Mouse (Mus musculus): Measurements from ENCODE around the gene Gm38392. TPM values are rescaled to one million over a fixed set of nuclear protein-coding genes. Genes with fewer than 3 reads are reported as not detected.
A peak's percentile ranks its signal among the peaks of the same experiment; 100 is the strongest.

Gene Gm38392
- 0.64 and 1.0 TPM in 2 replicates for polyA plus RNA-seq (2015; fragmentation: Nextera tagmentation; extraction: Ambion mirVana)

- ATAC-seq (no peak), DNase-seq (no peak)
- Histone ChIP-seq H3K27ac (ENCODE audit: low read depth) (no peak within 1 kb of the TSS), H3K4me2 (ENCODE audit: low read depth, low read length) (no peak within 1 kb of the TSS), H3K9me3 (ENCODE audit: low read length) (no peaks in the 10 kb centered on the region), H3K27me3 (ENCODE audit: insufficient read depth, low read length) (no peaks in the 10 kb centered on the region), H3K36me3 (replicated peaks; ENCODE audit: insufficient read depth, low read length) (0 out of 2 replicates have a peak, but pooled peaks cover 2% of the 10 kb centered on the region), H3K4me3 (ENCODE audit: low read depth, low read length) (no peak within 1 kb of the TSS), H3K4me1 (ENCODE audit: insufficient read depth) (no peaks in the 10 kb centered on the region), H3K9ac (replicated peaks) (no peak within 1 kb of the TSS)
- TF ChIP-seq CTCF (IDR thresholded peaks at IDR 0.05; ENCODE audit: low read depth) (no peak), EP300 (IDR thresholded peaks at IDR 0.05; ENCODE audit: low read depth) (no peak)
- WGBS (ENCODE audit: insufficient replicate concordance): 94% methylated on average over 4 of the region's 4 CpGs
Measured at GRCm38 (mm10) chr3:88287110-88287509, at the start of gene Gm38392. TSS of gene Gm38392 (minus strand) at chr3:88287210.

GRCm38 (mm10) chr3:88336058-88337013 lies 49.3 kb upstream of the Gm38392 start, which contains the start of the genes Tmem79 and Smg5:
TSS of gene Tmem79 (minus strand) at chr3:88336148.
TSS of gene Smg5 (plus strand) at chr3:88336260.
- Histone ChIP-seq H3K4me3 (ENCODE audit: low read depth, low read length) (peak within 1 kb of the TSS; percentile 92), H3K27ac (ENCODE audit: low read depth) (peak within 1 kb of the TSS; percentile 98), H3K9ac (replicated peaks) (peak within 1 kb of the TSS; percentile 90), H3K4me2 (ENCODE audit: low read depth, low read length) (peak within 1 kb of the TSS; percentile 78), H3K36me3 (replicated peaks; ENCODE audit: insufficient read depth, low read length) (peaks cover 4% of the 10 kb centered on the region; the same call in 1 of the 2 replicates), H3K9me3 (ENCODE audit: low read length) (no peaks in the 10 kb centered on the region), H3K4me1 (ENCODE audit: insufficient read depth) (peaks cover 37% of the 10 kb centered on the region), H3K27me3 (ENCODE audit: insufficient read depth, low read length) (no peaks in the 10 kb centered on the region)
- peak; percentile 92 for ATAC-seq
- WGBS (ENCODE audit: insufficient replicate concordance): 1% methylated on average over 48 of the region's 66 CpGs
- TF ChIP-seq EP300 (IDR thresholded peaks at IDR 0.05; ENCODE audit: low read depth): peak; percentile 83
- TF ChIP-seq CTCF (IDR thresholded peaks at IDR 0.05; ENCODE audit: low read depth): no peak
- peak; percentile 96 for DNase-seq

- H3K4me3 ChIP-seq (ENCODE audit: low read depth, low read length): peak overlapping the region; percentile 92
- DNase-seq (no peak), ATAC-seq (peak; percentile 42)
- H3K36me3 ChIP-seq (replicated peaks; ENCODE audit: insufficient read depth, low read length): 0 out of 2 replicates have a peak, but pooled peaks cover under 1% of the 10 kb centered on the region
- peak overlapping the region; percentile 98 for H3K27ac ChIP-seq (ENCODE audit: low read depth)
- WGBS (ENCODE audit: insufficient replicate concordance): under 1% methylated on average over 27 of the region's 27 CpGs
- H3K9ac ChIP-seq (replicated peaks): peak overlapping the region; percentile 90
- H3K4me2 ChIP-seq (ENCODE audit: low read depth, low read length): peak overlapping the region; percentile 78
- H3K9me3 ChIP-seq (ENCODE audit: low read length): no peaks in the 10 kb centered on the region
- TF ChIP-seq EP300 (IDR thresholded peaks at IDR 0.05; ENCODE audit: low read depth) (no peak), CTCF (IDR thresholded peaks at IDR 0.05; ENCODE audit: low read depth) (no peak)
- H3K27me3 ChIP-seq (ENCODE audit: insufficient read depth, low read length): no peaks in the 10 kb centered on the region
- H3K4me1 ChIP-seq (ENCODE audit: insufficient read depth): peaks cover 37% of the 10 kb centered on the region
Measured at GRCm38 (mm10) chr3:88335436-88336053, 48.5 kb upstream of the Gm38392 start.

GRCm38 (mm10) chr3:88334902-88335435 lies 48.0 kb upstream of the Gm38392 start:
- 21% methylated on average over 3 of the region's 3 CpGs for WGBS (ENCODE audit: insufficient replicate concordance)
- Histone ChIP-seq H3K27ac (ENCODE audit: low read depth) (peak overlapping the region; percentile 98), H3K4me1 (ENCODE audit: insufficient read depth) (peaks cover 37% of the 10 kb centered on the region)

GRCm38 (mm10) chr3:88334029-88334658 lies 47.1 kb upstream of the Gm38392 start:
- WGBS (ENCODE audit: insufficient replicate concordance): 59% methylated on average over 12 of the region's 12 CpGs
- peaks cover 4% of the 10 kb centered on the region; the same call in 1 of the 2 replicates for H3K36me3 ChIP-seq (replicated peaks; ENCODE audit: insufficient read depth, low read length)
- DNase-seq (no peak), ATAC-seq (no peak)
- TF ChIP-seq CTCF (IDR thresholded peaks at IDR 0.05; ENCODE audit: low read depth): no peak
- H3K4me1 ChIP-seq (ENCODE audit: insufficient read depth): peaks cover 33% of the 10 kb centered on the region
- H3K4me3 ChIP-seq (ENCODE audit: low read depth, low read length): 0 out of 2 replicates have a peak overlapping the region, but pooled peaks have one; percentile 92
- H3K9me3 ChIP-seq (ENCODE audit: low read length): no peaks in the 10 kb centered on the region
- H3K27me3 ChIP-seq (ENCODE audit: insufficient read depth, low read length): no peaks in the 10 kb centered on the region
- peak overlapping the region; percentile 41 for H3K9ac ChIP-seq (replicated peaks)
- H3K4me2 ChIP-seq (ENCODE audit: low read depth, low read length): peak overlapping the region; percentile 78
- peak overlapping the region; percentile 34; the same call in 1 of the 2 replicates for H3K27ac ChIP-seq (ENCODE audit: low read depth)

More at GRCm38 (mm10) chr3:88334902-88335435, 48.0 kb upstream of the Gm38392 start:
- peak overlapping the region; percentile 92 for H3K4me3 ChIP-seq (ENCODE audit: low read depth, low read length)
- peak overlapping the region; percentile 90 for H3K9ac ChIP-seq (replicated peaks)
- peak overlapping the region; percentile 78 for H3K4me2 ChIP-seq (ENCODE audit: low read depth, low read length)
- H3K9me3 ChIP-seq (ENCODE audit: low read length): no peaks in the 10 kb centered on the region
- no peak for DNase-seq
- no peaks in the 10 kb centered on the region for H3K27me3 ChIP-seq (ENCODE audit: insufficient read depth, low read length)
- TF ChIP-seq CTCF (IDR thresholded peaks at IDR 0.05; ENCODE audit: low read depth) (no peak), EP300 (IDR thresholded peaks at IDR 0.05; ENCODE audit: low read depth) (no peak)
- no peaks in the 10 kb centered on the region for H3K36me3 ChIP-seq (replicated peaks; ENCODE audit: insufficient read depth, low read length)
- no peak for ATAC-seq

Data from liver, postnatal 0 days (tissue).